ENCODE assay signal across 12 mouse cellular contexts in genomic region chrX:71352033-71352432, GRCm38 (mm10). TPM values are rescaled to one million over a fixed set of nuclear protein-coding genes. Genes with fewer than 3 reads are reported as not detected.
DNase-seq lines count a peak whose midpoint lies in the region; ATAC-seq and TF ChIP-seq lines count a peak whose summit lies in the region.
"Had no signal": no experiment of that assay in that cellular context is flagged by ENCODE, and none has a peak within 500 bp of the region (broad histone marks: within the 10 kb centered on the region; RNA-seq: fewer than 3 reads in every experiment).

No protein-coding gene starts in this region.

- no peak for TF ChIP-seq EP300 in liver, embryonic 14.5 days (IDR thresholded peaks at IDR 0.05; ENCODE audit: low read depth)

- no peaks in the 10 kb centered on the region for H3K9me3 ChIP-seq in forebrain, embryonic 14.5 days (replicated peaks; ENCODE audit: control insufficient read depth, low read length)
- H3K9me3 ChIP-seq in forebrain, postnatal 0 days (ENCODE audit: low read length): no peaks in the 10 kb centered on the region
- H3K9me3 ChIP-seq in liver, embryonic 11.5 days (ENCODE audit: control insufficient read depth, low read length): no peaks in the 10 kb centered on the region
- no peaks in the 10 kb centered on the region for H3K9me3 ChIP-seq in liver, embryonic 14.5 days (ENCODE audit: control insufficient read depth, low read length)

- no peak overlapping the region for H3K9ac ChIP-seq in forebrain, embryonic 14.5 days (ENCODE audit: low read length)
- H3K9ac ChIP-seq in forebrain, postnatal 0 days: no peak overlapping the region
- no peak overlapping the region for H3K9ac ChIP-seq in liver, adult 2 months (ENCODE audit: low read depth, low read length)
- H3K9ac ChIP-seq in liver, embryonic 11.5 days (ENCODE audit: low read depth, low read length): no peak overlapping the region
- H3K9ac ChIP-seq in liver, embryonic 14.5 days (replicated peaks): no peak overlapping the region

- TF ChIP-seq CTCF in forebrain, postnatal 0 days (IDR thresholded peaks at IDR 0.05; ENCODE audit: low read depth): no peak
- TF ChIP-seq CTCF in liver, adult 2 months (IDR thresholded peaks at IDR 0.05; ENCODE audit: low read depth, low read length): no peak
- peak; percentile 39; the same call in 1 of the 2 replicates for TF ChIP-seq CTCF in liver, embryonic 14.5 days (IDR thresholded peaks at IDR 0.05; ENCODE audit: low read depth)

- whole genome bisulfite sequencing in forebrain, embryonic 14.5 days: 84% methylated on average over 1 of the region's 1 CpGs
- WGBS in forebrain, postnatal 0 days: 93% methylated on average over 1 of the region's 1 CpGs
- WGBS in liver, adult 2 months: 67% methylated on average over 1 of the region's 1 CpGs
- 70% methylated on average over 1 of the region's 1 CpGs for WGBS in liver, embryonic 11.5 days
- WGBS in liver, embryonic 14.5 days (ENCODE audit: insufficient replicate concordance): 33% methylated on average over 1 of the region's 1 CpGs

- no peaks in the 10 kb centered on the region for H3K36me3 ChIP-seq in forebrain, embryonic 14.5 days (ENCODE audit: control insufficient read depth, insufficient read depth, low read length)
- H3K36me3 ChIP-seq in forebrain, postnatal 0 days (ENCODE audit: insufficient read depth): no peaks in the 10 kb centered on the region
- H3K36me3 ChIP-seq in liver, adult 2 months (ENCODE audit: control insufficient read depth, insufficient read depth, low read length): no peaks in the 10 kb centered on the region
- no peaks in the 10 kb centered on the region for H3K36me3 ChIP-seq in liver, embryonic 11.5 days (ENCODE audit: control insufficient read depth, insufficient read depth, low read length)
- H3K36me3 ChIP-seq in liver, embryonic 14.5 days (replicated peaks; ENCODE audit: control insufficient read depth, insufficient read depth, low read depth): no peaks in the 10 kb centered on the region

- no peak for ATAC-seq in forebrain, embryonic 14.5 days
- ATAC-seq in forebrain, postnatal 0 days: no peak
- no peak for ATAC-seq in liver, embryonic 11.5 days (replicated peaks; ENCODE audit: low FRiP score)
- no peak for ATAC-seq in liver, embryonic 14.5 days (ENCODE audit: insufficient read depth)
- ATAC-seq: hindbrain, postnatal 0 days had no signal

- H3K4me2 ChIP-seq in forebrain, embryonic 14.5 days (ENCODE audit: low read length): no peak overlapping the region
- no peak overlapping the region for H3K4me2 ChIP-seq in forebrain, postnatal 0 days (ENCODE audit: low read depth)
- H3K4me2 ChIP-seq in liver, embryonic 11.5 days: no peak overlapping the region
- no peak overlapping the region for H3K4me2 ChIP-seq in liver, embryonic 14.5 days (ENCODE audit: low read depth)

- no peak overlapping the region for H3K27ac ChIP-seq in forebrain, embryonic 14.5 days (ENCODE audit: low read depth, low read length)
- H3K27ac ChIP-seq in forebrain, postnatal 0 days (ENCODE audit: low read depth, low read length): no peak overlapping the region
- H3K27ac ChIP-seq in liver, adult 2 months (replicated peaks; ENCODE audit: insufficient read depth, low read depth, low read length): no peak overlapping the region
- no peak overlapping the region for H3K27ac ChIP-seq in liver, embryonic 11.5 days (ENCODE audit: low read depth, low read length)
- H3K27ac ChIP-seq in liver, embryonic 14.5 days: no peak overlapping the region
- H3K27ac ChIP-seq: hindbrain, postnatal 0 days; macrophage had no signal

- H3K79me2 ChIP-seq in liver, adult 2 months (ENCODE audit: control insufficient read depth, insufficient read depth, low read length): no peaks in the 10 kb centered on the region

- DNase-seq in forebrain, embryonic 14.5 days (ENCODE audit: low spot score): peak; percentile 1
- DNase-seq in forebrain, postnatal 0 days: no peak
- peak; percentile 47 for DNase-seq in liver, adult 2 months (ENCODE audit: extremely low read depth, low read depth, low spot score)
- no peak for DNase-seq in liver, embryonic 11.5 days (ENCODE audit: low spot score)
- peak; percentile 11 for DNase-seq in ES-CJ7 (ENCODE audit: low read depth, low spot score)
- no peak for DNase-seq in liver, embryonic 14.5 days (ENCODE audit: low read depth in 3 of 3, low spot score in 3 of 3)
- no peak for DNase-seq in frontal cortex, postnatal 25 days (ENCODE audit: low spot score in 2 of 2)
- DNase-seq in urinary bladder, postnatal 25 days (ENCODE audit: low spot score): no peak
- DNase-seq: thymus, postnatal 36 days had no signal

- no peak overlapping the region for H3K4me3 ChIP-seq in forebrain, embryonic 14.5 days (ENCODE audit: low read depth, low read length)
- H3K4me3 ChIP-seq in forebrain, postnatal 0 days (ENCODE audit: low read depth, low read length): no peak overlapping the region
- no peak overlapping the region for H3K4me3 ChIP-seq in liver, adult 2 months (ENCODE audit: insufficient read depth, low read depth, low read length)
- no peak overlapping the region for H3K4me3 ChIP-seq in liver, embryonic 11.5 days (ENCODE audit: low read depth, low read length)
- no peak overlapping the region for H3K4me3 ChIP-seq in liver, embryonic 14.5 days (ENCODE audit: insufficient read depth in 1 of 2, low read depth in 2 of 2, low read length in 2 of 2)
- H3K4me3 ChIP-seq: myocyte had no signal

- H3K4me1 ChIP-seq in forebrain, embryonic 14.5 days (ENCODE audit: control insufficient read depth, insufficient read depth, low read length): no peaks in the 10 kb centered on the region
- no peaks in the 10 kb centered on the region for H3K4me1 ChIP-seq in forebrain, postnatal 0 days (ENCODE audit: insufficient read depth)
- H3K4me1 ChIP-seq in liver, adult 2 months (ENCODE audit: control insufficient read depth, insufficient read depth, low read length): no peaks in the 10 kb centered on the region
- H3K4me1 ChIP-seq in liver, embryonic 11.5 days (replicated peaks; ENCODE audit: control insufficient read depth, insufficient read depth, low read length): no peaks in the 10 kb centered on the region
- H3K4me1 ChIP-seq in liver, embryonic 14.5 days (replicated peaks; ENCODE audit: control insufficient read depth in 2 of 2, insufficient read depth in 2 of 2, low read length in 1 of 2): no peaks in the 10 kb centered on the region

- H3K27me3 ChIP-seq in forebrain, embryonic 14.5 days (replicated peaks; ENCODE audit: control insufficient read depth, insufficient read depth, low read length): no peaks in the 10 kb centered on the region
- no peaks in the 10 kb centered on the region for H3K27me3 ChIP-seq in forebrain, postnatal 0 days (ENCODE audit: insufficient read depth, low read length)
- H3K27me3 ChIP-seq in liver, adult 2 months (ENCODE audit: control insufficient read depth, insufficient read depth, low read length): no peaks in the 10 kb centered on the region
- H3K27me3 ChIP-seq in liver, embryonic 11.5 days (replicated peaks; ENCODE audit: control insufficient read depth, insufficient read depth, low read length): no peaks in the 10 kb centered on the region
- no peaks in the 10 kb centered on the region for H3K27me3 ChIP-seq in liver, embryonic 14.5 days (ENCODE audit: control insufficient read depth, insufficient read depth, low read length)

- no peak for TF ChIP-seq POLR2A in liver, adult 2 months (IDR thresholded peaks at IDR 0.05; ENCODE audit: extremely low read depth, insufficient read depth, low read length)

RNA-seq across cellular contexts. Expression of gene Mtmr1, which starts 12.5 kb away (rescaled TPM):
- 19.7 and 20.2 TPM in 2 replicates for polyA plus RNA-seq in forebrain, embryonic 14.5 days (2014; fragmentation: Nextera tagmentation; extraction: Ambion mirVana)
- 31.1 and 39.3 TPM in 2 replicates for total RNA-seq in forebrain, postnatal 0 days (2014; rRNA removed)
- polyA plus RNA-seq in forebrain, postnatal 0 days (2015; fragmentation: Nextera tagmentation; extraction: Ambion mirVana): 7.4 and 9.9 TPM in 2 replicates
- total RNA-seq in liver, adult 2 months (2014; rRNA removed): 28.1 and 28.6 TPM in 2 replicates
- polyA plus RNA-seq in liver, adult 2 months (2012; rRNA removed): 5.8 and 6.4 TPM in 2 replicates
- 10.4 and 14.5 TPM in 2 replicates for polyA plus RNA-seq in liver, embryonic 11.5 days (2014; fragmentation: Nextera tagmentation; extraction: Ambion mirVana)
- polyA plus RNA-seq in liver, embryonic 14.5 days (2012; rRNA removed): 2.3 and 2.8 TPM in 2 replicates
- polyA plus RNA-seq in liver, embryonic 14.5 days (2014; fragmentation: Nextera tagmentation; extraction: Ambion mirVana): 6.4 and 6.8 TPM in 2 replicates

Comparison
In these comparisons a context has a peak if more than half of its experiments do, and no peak if none do; other contexts are left out.
1. DNase-seq: peak in forebrain, embryonic 14.5 days (single experiment), liver, adult 2 months (single experiment) and ES-CJ7 (single experiment); none in forebrain, postnatal 0 days (single experiment), liver, embryonic 11.5 days (single experiment), liver, embryonic 14.5 days (0 of 3), frontal cortex, postnatal 25 days (0 of 2) and urinary bladder, postnatal 25 days (single experiment).